Mouse (Mus musculus): ENCODE measurements around the gene Adipoq. TPM values are rescaled to one million over a fixed set of nuclear protein-coding genes. Genes with fewer than 3 reads are reported as not detected.
"Not testable (repeated sequence)": the region's sequence is repeated elsewhere in the genome, so short reads cannot be mapped to it uniquely, and the experiment has no call there.

Adipoq gene
- polyA plus RNA-seq, 1 experiment, result not detected

DNA sequence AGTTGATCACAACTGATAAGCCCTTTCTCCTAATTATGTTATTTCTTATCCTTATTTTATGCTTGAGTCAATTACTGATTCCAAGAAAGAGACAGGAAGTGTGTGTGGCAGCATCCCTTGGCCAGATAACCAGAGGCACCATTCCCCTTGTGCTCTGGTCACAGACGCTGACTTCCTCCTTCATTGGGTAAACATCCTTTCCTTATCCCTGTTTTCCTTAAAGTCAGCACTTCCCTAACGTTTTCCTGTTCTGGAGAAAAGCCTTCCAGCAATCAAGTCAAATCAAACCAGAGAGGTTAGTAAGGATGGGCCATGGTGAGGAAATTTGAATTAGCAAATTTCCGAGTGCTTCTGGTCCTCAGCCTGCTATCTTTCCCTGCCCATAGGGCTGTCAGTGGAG lies 29.6 kb downstream of the Adipoq start:
- H3K79me3 ChIP-seq (ENCODE audit: low read depth), result no peaks in the 10 kb centered on the region
- no peak overlapping the region for H3K4me3 ChIP-seq (ENCODE audit: insufficient read depth, poor library complexity, severe bottlenecking)
- no peak for TF ChIP-seq MYOD1 (IDR thresholded peaks at IDR 0.05; ENCODE audit: control insufficient read depth, insufficient read length, low read depth)
- no peak for TF ChIP-seq CEBPB (IDR thresholded peaks at IDR 0.05; ENCODE audit: low read depth)
- no peak for TF ChIP-seq CTCF (IDR thresholded peaks at IDR 0.05; ENCODE audit: control insufficient read depth, insufficient read depth, insufficient read length)
- TF ChIP-seq MAX (IDR thresholded peaks at IDR 0.05), result no peak
- TF ChIP-seq MYOG (IDR thresholded peaks at IDR 0.05; ENCODE audit: control insufficient read depth, extremely low read depth, insufficient read length), result no peak
- TF ChIP-seq FOSL1 (IDR thresholded peaks at IDR 0.05; ENCODE audit: insufficient read depth, low read length, poor library complexity, severe bottlenecking), result no peak
- no peak for TF ChIP-seq USF1 (IDR thresholded peaks at IDR 0.05; ENCODE audit: low read depth)
- H3ac ChIP-seq (ENCODE audit: control insufficient read depth, insufficient read length, low read depth), result no peak overlapping the region
- H3K27me3 ChIP-seq (ENCODE audit: control insufficient read depth, insufficient read depth, insufficient read length), result no peaks in the 10 kb centered on the region
- H3K79me2 ChIP-seq (ENCODE audit: control insufficient read depth, insufficient read depth), result no peaks in the 10 kb centered on the region
- no peaks in the 10 kb centered on the region for H3K36me3 ChIP-seq (ENCODE audit: control insufficient read depth, insufficient read depth)

DNA sequence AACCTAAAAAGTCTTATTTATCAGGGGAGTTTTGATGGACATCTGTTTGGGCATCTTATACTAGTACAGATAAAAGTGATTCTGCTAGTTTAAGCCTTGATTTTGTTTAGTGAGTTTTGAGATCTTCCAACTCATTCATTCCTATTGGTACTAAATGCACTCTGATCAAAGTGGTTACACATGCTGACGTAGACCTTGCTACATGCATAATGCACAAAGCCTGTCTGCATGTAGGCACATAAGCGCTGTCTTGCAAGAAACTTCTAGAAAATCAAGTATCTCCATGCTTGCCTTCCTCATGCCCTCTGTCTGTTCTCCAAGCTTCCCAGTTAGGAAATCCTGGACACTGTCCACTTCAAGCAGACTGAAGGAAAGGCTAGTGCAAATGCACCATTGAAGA lies 31.5 kb downstream of the Adipoq start:
- H3ac ChIP-seq (ENCODE audit: control insufficient read depth, insufficient read length, low read depth), result no peak overlapping the region
- no peak overlapping the region for H3K4me3 ChIP-seq (ENCODE audit: insufficient read depth, poor library complexity, severe bottlenecking)
- H3K36me3 ChIP-seq (ENCODE audit: control insufficient read depth, insufficient read depth), result no peaks in the 10 kb centered on the region
- peaks cover 7% of the 10 kb centered on the region for H3K27me3 ChIP-seq (ENCODE audit: control insufficient read depth, insufficient read depth, insufficient read length)
- H3K79me3 ChIP-seq (ENCODE audit: low read depth), result no peaks in the 10 kb centered on the region
- no peaks in the 10 kb centered on the region for H3K79me2 ChIP-seq (ENCODE audit: control insufficient read depth, insufficient read depth)
- TF ChIP-seq MYOG (IDR thresholded peaks at IDR 0.05; ENCODE audit: control insufficient read depth, extremely low read depth, insufficient read length), result no peak
- TF ChIP-seq CEBPB (IDR thresholded peaks at IDR 0.05; ENCODE audit: low read depth), result no peak
- TF ChIP-seq MYOD1 (IDR thresholded peaks at IDR 0.05; ENCODE audit: control insufficient read depth, insufficient read length, low read depth), result no peak
- TF ChIP-seq MAX (IDR thresholded peaks at IDR 0.05), result no peak
- TF ChIP-seq FOSL1 (IDR thresholded peaks at IDR 0.05; ENCODE audit: insufficient read depth, low read length, poor library complexity, severe bottlenecking), result no peak
- no peak for TF ChIP-seq CTCF (IDR thresholded peaks at IDR 0.05; ENCODE audit: control insufficient read depth, insufficient read depth, insufficient read length)
- TF ChIP-seq USF1 (IDR thresholded peaks at IDR 0.05; ENCODE audit: low read depth), result no peak

DNA sequence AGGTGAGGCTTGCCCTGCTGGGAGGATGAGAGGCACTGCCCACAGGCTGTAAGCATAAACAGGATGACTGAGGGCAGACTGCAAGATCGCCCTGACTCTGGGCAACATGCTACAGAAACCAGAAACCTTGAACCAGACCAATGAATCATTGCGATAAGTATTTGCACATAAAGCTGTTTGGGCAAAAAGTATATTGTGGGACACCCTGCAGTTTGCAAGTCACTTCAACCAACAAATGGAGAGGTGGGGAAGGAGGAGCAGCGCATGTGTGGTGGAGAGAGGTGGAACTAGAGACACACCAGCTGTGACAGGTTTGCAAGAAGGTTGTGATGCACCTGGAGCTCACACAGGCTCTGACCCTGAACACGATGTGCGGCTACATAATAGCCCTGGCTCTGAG lies 32.5 kb downstream of the Adipoq start:
- H3K27me3 ChIP-seq (ENCODE audit: control insufficient read depth, insufficient read depth, insufficient read length), result peaks cover 7% of the 10 kb centered on the region
- H3K4me3 ChIP-seq (ENCODE audit: insufficient read depth, poor library complexity, severe bottlenecking), result no peak overlapping the region
- no peak for TF ChIP-seq FOSL1 (IDR thresholded peaks at IDR 0.05; ENCODE audit: insufficient read depth, low read length, poor library complexity, severe bottlenecking)
- TF ChIP-seq CTCF (IDR thresholded peaks at IDR 0.05; ENCODE audit: control insufficient read depth, insufficient read depth, insufficient read length), result no peak
- TF ChIP-seq CEBPB (IDR thresholded peaks at IDR 0.05; ENCODE audit: low read depth), result no peak
- TF ChIP-seq MYOD1 (IDR thresholded peaks at IDR 0.05; ENCODE audit: control insufficient read depth, insufficient read length, low read depth), result no peak
- TF ChIP-seq MYOG (IDR thresholded peaks at IDR 0.05; ENCODE audit: control insufficient read depth, extremely low read depth, insufficient read length), result no peak
- no peak for TF ChIP-seq MAX (IDR thresholded peaks at IDR 0.05)
- no peak for TF ChIP-seq USF1 (IDR thresholded peaks at IDR 0.05; ENCODE audit: low read depth)
- H3K36me3 ChIP-seq (ENCODE audit: control insufficient read depth, insufficient read depth), result no peaks in the 10 kb centered on the region
- no peak overlapping the region for H3ac ChIP-seq (ENCODE audit: control insufficient read depth, insufficient read length, low read depth)
- H3K79me3 ChIP-seq (ENCODE audit: low read depth), result no peaks in the 10 kb centered on the region
- H3K79me2 ChIP-seq (ENCODE audit: control insufficient read depth, insufficient read depth), result no peaks in the 10 kb centered on the region

DNA sequence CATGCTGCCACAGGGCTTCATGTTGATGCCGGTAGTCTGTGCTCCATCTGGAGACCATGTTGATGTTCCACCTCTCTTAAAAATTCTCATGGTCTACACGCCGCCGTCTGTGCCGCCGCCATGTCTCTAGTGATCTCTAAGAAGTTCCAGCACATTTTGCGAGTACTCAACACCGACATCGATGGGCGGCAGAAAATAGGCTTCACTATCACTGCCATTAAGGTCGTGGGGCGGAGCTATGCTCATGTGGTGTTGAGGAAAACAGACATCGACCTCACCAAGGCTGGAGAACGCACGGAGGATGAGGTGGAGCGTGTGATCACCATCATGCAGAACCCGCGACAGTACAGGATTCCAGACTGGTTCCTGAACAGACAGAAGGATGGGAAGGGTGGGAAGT lies 33.1 kb downstream of the Adipoq start:
- not testable (repeated sequence) for H3K4me3 ChIP-seq (ENCODE audit: insufficient read depth, poor library complexity, severe bottlenecking); H3K36me3 ChIP-seq (ENCODE audit: control insufficient read depth, insufficient read depth); H3ac ChIP-seq (ENCODE audit: control insufficient read depth, insufficient read length, low read depth); H3K27me3 ChIP-seq (ENCODE audit: control insufficient read depth, insufficient read depth, insufficient read length); H3K79me3 ChIP-seq (ENCODE audit: low read depth); H3K79me2 ChIP-seq (ENCODE audit: control insufficient read depth, insufficient read depth)

DNA sequence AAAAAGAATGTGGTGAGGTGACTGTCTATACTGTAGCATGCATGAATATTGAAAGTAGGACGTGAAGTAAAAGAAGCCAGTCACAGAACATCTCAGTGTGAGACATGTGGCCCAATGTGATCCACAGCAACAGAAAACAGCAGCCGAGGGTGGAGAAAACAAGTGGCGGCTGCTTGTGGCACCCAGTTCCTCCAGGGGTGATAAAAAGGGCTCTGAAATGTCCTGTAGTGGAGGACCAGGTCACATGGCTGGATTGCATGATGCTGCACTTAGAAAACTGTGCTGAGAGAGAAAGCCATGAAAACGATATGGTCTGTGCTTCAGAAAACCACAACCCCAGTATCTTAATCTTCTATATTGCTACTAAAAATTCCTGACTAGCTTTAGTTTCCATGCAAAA lies 34.7 kb downstream of the Adipoq start:
- TF ChIP-seq MAX (IDR thresholded peaks at IDR 0.05), result no peak
- no peak for TF ChIP-seq USF1 (IDR thresholded peaks at IDR 0.05; ENCODE audit: low read depth)
- no peak for TF ChIP-seq CTCF (IDR thresholded peaks at IDR 0.05; ENCODE audit: control insufficient read depth, insufficient read depth, insufficient read length)
- no peak for TF ChIP-seq MYOD1 (IDR thresholded peaks at IDR 0.05; ENCODE audit: control insufficient read depth, insufficient read length, low read depth)
- TF ChIP-seq CEBPB (IDR thresholded peaks at IDR 0.05; ENCODE audit: low read depth), result no peak
- no peak for TF ChIP-seq MYOG (IDR thresholded peaks at IDR 0.05; ENCODE audit: control insufficient read depth, extremely low read depth, insufficient read length)
- no peak overlapping the region for H3K4me3 ChIP-seq (ENCODE audit: insufficient read depth, poor library complexity, severe bottlenecking)
- H3K79me2 ChIP-seq (ENCODE audit: control insufficient read depth, insufficient read depth), result no peaks in the 10 kb centered on the region
- no peak overlapping the region for H3ac ChIP-seq (ENCODE audit: control insufficient read depth, insufficient read length, low read depth)
- H3K79me3 ChIP-seq (ENCODE audit: low read depth), result no peaks in the 10 kb centered on the region
- peaks cover 7% of the 10 kb centered on the region for H3K27me3 ChIP-seq (ENCODE audit: control insufficient read depth, insufficient read depth, insufficient read length)
- no peaks in the 10 kb centered on the region for H3K36me3 ChIP-seq (ENCODE audit: control insufficient read depth, insufficient read depth)

DNA sequence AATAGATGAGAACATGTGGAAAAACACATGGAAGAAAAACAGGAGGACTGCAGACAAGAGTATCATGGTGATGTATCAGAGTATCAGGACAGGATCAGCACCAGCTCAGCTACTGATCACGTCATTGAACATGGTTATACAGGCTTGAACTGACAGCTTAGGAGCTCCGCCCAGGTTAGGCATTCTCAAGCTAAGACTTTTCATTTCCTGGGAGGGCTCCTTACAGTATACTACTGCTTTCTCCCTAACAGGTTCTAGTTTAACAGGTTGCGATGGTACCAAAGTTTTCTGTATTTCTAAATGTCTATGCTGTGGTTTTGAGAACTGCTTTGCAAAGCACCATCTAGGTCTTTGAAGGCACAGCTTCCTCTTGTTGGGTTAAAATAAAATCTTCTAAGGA lies 35.2 kb downstream of the Adipoq start:
- Histone ChIP-seq H3K79me2 (ENCODE audit: control insufficient read depth, insufficient read depth) (no peaks in the 10 kb centered on the region), H3K79me3 (ENCODE audit: low read depth) (no peaks in the 10 kb centered on the region), H3K36me3 (ENCODE audit: control insufficient read depth, insufficient read depth) (no peaks in the 10 kb centered on the region), H3ac (ENCODE audit: control insufficient read depth, insufficient read length, low read depth) (no peak overlapping the region), H3K4me3 (ENCODE audit: insufficient read depth, poor library complexity, severe bottlenecking) (no peak overlapping the region), H3K27me3 (ENCODE audit: control insufficient read depth, insufficient read depth, insufficient read length) (peaks cover 7% of the 10 kb centered on the region)
- TF ChIP-seq MYOG (IDR thresholded peaks at IDR 0.05; ENCODE audit: control insufficient read depth, extremely low read depth, insufficient read length) (no peak), USF1 (IDR thresholded peaks at IDR 0.05; ENCODE audit: low read depth) (no peak), FOSL1 (IDR thresholded peaks at IDR 0.05; ENCODE audit: insufficient read depth, low read length, poor library complexity, severe bottlenecking) (no peak), MAX (IDR thresholded peaks at IDR 0.05) (no peak), MYOD1 (IDR thresholded peaks at IDR 0.05; ENCODE audit: control insufficient read depth, insufficient read length, low read depth) (no peak), CEBPB (IDR thresholded peaks at IDR 0.05; ENCODE audit: low read depth) (no peak), CTCF (IDR thresholded peaks at IDR 0.05; ENCODE audit: control insufficient read depth, insufficient read depth, insufficient read length) (no peak)

Data from C2C12 (cell line).